Mouse (Mus musculus) heart, postnatal 36 days (tissue): ENCODE measurements around the gene Rsad1. TPM values are rescaled to one million over a fixed set of nuclear protein-coding genes. Genes with fewer than 3 reads are reported as not detected.

Experiments
- DNase-seq, 2 experiments: peaks; one replicate each; pipeline ENCODE4 v3.0.0; 2021 to 2022
- intact Hi-C: fragments of 180-260 bp; cut with DNase I; formaldehyde crosslinking; loops from one replicate; pipeline ENCODE4 v1.15.1; 2025
- total RNA-seq, 2 experiments: library from RNA; stranded (reverse); gene quantifications; 2 replicates each; pipeline ENCODE4 v1.2.3; 2021

Rsad1 gene
- 10 to 100 TPM in 1 of 2 experiments, 1 to 10 TPM in 1; 9.6 to 14.2 TPM for total RNA-seq

DNA sequence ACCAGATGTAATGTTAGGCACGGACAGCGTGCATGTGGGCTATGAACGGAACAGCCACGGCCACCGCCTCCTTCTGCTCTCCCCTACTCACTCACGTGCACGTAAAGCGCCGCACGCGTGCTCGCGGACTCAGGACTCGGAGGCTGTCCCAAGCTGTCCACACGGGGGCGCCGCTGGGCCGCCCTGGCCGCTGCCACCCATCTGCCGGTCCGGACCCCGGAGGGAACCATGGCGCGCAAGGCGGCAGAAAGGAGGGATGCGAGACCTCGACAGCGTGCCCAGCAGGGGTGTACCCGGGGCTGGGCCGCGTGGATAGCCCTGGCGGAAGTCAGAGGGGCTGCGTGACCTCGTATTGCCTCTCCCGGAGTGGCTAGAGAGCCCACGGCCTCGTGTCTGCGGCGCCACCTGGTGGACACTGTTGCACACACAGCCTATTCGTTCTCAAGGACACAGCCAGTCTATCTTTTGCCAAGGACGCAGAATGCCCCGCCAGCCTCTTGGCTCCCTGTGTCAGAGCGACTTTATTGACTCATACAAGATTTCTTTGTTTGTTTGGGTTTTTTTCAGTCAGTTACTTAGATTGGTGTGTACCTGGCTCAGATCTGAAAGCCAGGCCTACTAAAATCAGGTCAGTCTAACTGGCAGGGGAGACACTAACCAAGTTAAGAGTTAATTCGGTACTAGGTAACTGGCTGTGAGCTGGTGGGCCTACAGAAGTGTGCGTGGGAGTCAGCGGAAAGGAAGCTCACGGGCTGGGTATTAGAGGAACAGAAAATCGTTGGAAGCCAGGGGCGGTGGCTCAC, at the start of gene Rsad1:
Rsad1 (minus strand) TSS at position 368 of the 803 bp plus-strand sequence.
- intact Hi-C loops: loop anchor here (2.0 kb wide), 2 partner anchors 54 to 168 kb away; no protein-coding TSS in a partner anchor
- peak; percentile 97 to 98 for DNase-seq

DNA sequence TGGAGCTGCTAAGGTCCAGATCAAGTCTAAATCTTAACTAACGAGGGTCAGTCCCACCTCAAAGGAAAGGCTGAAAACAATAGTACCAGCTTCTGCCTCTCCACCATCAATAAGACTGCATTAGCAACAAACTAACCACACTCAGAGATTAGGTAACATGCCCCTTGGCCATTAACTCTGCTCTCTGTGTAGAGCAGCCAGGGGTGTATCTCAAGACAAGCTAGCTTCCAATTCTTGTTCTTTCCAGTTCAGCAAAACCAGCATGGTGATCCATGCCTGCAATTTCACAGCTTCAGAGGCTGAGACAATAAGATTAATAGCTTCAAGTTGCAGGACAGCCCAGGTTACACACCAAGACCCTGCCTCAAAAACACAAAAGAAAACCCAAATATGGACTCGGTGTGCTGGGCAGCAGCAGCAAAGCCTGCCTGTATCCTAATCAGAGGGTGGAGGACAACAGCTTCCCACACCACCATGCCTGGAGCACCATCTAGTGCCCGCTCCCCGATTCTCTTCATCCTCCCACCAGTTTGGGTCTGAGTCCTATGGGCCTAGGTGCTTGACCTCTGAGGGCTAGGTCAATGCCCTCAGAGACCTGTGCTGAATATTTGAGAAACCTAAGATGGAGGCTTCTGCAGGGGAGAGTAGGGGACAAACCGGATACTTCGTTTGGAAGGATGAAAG, 49.5 kb upstream of the Rsad1 start:
- intact Hi-C loops: no loop called here
- no peak for DNase-seq

DNA sequence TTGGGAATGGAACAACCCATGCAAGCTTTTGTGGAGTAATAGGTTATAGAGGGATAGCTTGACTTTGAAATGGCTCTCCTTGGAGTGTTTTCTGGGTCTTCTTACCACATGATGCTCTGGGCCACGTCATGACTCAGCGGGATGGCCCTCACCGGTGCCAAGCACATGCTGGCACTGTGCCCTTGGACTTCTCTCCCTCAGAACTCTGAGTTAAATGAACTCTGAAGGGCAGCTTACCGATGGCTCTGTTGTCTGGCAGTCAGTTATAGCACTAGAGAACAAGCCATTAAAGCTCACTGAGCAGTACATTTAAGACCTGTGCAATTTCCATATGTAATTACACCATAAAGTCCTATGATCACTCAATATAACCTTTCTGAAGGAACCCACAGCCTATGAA, 48.3 kb upstream of the Rsad1 start:
- intact Hi-C loops: no loop called here
- DNase-seq: peak; percentile 41 to 49

DNA sequence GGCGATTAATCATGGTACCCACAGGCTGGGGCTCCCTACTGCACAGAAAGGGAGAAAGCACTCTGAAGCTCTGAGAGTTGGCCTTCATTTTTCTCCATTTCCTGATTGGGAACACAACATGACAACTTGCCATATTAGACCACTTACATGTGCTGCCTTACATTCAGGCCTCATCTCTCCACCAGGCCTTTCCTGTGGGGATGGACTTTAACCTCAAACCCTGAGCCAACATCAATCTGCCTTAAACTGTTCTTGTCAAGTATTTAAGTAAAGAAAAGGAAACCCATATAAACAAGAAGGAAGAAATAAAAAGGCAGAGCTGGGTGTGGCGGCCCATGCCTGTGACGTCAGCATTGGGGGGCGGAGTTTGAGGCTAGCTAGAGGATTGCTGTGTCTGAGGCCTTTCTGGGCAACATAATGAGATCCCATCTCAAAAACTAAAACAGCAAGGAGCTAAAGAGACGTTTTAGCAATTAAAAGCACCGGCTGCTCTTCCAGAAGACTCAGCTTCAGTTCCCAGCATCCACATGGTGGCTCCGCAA, 47.3 kb upstream of the Rsad1 start:
- intact Hi-C loops: no loop called here
- DNase-seq: no peak

DNA sequence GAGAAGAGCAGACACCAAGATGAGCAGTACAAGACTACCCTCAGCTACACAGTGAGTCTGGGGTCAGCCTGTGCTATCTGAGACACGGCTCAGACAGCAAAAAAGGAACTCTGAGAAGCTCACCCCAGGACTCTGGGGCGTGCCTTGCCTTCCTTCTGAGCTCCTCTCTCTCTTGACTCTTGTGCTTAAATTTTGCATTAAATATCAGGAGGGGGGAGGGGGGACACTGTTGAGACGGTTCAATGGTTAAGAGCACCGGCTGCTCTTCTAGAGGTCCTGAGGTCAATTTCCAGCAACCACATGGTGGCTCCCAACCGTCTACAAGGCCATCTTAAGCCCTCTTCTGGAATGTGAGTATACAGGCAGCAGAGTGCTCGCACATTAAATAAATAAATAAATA, 38.5 kb upstream of the Rsad1 start:
- no peak for DNase-seq
- intact Hi-C loops: no loop called here

DNA sequence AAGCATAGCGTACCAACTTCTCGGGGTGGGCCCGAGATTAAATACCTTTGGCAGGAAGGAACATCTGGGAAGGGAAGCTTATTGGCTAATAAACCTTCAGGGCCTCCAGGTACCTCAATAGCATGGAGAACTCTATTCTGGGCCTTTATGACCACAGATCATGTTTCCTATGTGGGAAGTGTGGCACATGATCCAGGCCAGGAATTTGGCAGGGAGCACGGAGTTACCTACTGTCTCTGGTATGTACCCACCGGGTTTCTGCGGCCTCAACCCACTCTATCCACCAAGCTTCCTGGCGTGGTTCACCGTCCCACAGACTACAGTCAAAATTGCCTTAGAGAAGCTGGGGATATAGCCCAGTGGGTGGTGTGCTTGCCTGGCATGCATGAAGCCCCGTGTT, 36.0 kb upstream of the Rsad1 start:
- intact Hi-C loops: no loop called here
- no peak for DNase-seq

DNA sequence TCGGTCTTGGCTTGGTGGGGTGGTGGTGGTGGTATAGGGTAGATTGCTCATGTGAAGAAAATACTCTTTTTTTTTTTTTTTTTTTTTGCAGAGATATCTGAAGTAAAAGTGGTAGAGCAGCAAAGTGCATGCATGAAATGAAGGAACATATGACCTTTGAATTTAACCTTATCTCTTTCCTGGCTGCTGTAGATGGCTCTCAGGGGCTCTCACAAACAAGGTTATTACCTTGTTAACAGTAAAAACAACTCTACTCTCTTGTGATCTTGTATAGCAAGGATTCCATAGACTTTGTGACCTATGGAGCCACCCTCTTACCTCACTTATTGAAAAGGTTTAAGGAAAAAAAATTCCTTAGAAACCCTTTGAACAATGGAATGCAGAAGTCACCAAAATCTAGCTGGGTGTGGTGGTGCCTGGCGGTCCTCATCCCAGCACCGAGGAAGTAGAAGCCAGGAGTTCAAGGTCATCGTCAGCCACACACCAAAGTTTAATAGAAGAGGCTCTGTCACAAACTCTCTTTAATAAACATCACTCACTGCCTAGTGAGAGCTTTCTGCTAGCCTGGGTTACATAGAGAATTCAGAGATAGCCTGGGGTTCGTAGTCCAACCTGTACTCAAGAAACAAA, 31.2 kb upstream of the Rsad1 start:
- no peak for DNase-seq
- intact Hi-C loops: no loop called here

DNA sequence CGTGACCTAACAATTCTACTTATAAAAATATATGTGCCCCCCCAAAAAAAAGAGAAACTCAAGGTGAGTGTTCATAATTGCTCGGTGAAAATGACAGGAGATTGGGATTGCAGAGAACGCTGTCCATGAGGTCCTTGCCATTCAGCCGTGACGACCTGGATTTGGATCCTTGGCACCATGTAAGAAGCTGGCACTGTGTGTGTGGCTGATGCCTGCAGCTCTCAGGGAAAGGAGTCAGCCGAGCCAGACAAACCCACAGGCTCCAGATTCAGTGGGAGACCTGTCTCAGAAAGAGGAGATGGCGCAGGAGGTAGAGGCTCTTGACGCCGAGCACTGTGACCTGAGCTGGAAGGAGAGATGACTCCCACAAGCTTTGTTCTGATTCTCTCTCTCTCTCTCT, 27.3 kb upstream of the Rsad1 start:
- intact Hi-C loops: no loop called here
- DNase-seq: no peak

DNA sequence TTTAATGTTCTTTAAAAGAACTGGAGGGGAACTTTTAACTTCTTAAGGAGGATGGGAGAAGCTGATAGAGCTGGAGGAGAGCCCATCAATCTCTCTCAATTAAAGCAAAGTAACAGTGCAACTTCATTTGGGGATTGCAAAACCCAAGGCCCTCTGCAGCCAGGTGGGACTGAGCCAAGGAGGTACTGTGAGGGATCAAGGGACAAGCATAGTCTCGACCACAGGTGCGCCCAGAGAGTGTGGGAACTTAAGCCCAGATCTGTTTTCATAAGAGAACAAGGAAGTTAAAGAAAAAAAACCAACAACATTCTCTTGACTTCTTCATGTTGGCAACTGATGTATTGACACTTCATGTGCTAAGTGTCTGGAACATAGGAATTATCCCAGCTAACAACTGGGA, 26.0 kb upstream of the Rsad1 start:
- no peak for DNase-seq

DNA sequence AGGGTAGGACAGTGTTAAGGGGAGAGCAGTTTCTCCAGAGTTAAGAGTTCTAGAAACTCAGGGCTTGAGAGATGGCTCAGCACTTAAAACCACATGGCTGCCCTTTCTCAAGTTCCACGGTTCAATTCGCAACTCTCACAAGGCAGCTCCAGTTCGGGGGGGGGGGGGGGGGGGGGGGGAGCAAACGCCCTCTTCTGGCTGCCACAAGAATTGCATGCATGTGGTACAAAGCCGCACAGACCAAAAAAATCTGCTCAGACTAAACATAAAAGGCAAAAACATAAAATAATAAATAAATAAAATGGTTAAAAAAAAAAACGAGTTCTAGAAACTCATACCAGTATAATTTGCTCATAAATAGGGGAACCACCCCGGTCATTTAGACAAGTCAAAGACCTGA, 25.5 kb upstream of the Rsad1 start:
- intact Hi-C loops: no loop called here
- DNase-seq: no peak

More for the DNA sequence above, 26.0 kb upstream of the Rsad1 start:
- intact Hi-C loops: no loop called here

DNA sequence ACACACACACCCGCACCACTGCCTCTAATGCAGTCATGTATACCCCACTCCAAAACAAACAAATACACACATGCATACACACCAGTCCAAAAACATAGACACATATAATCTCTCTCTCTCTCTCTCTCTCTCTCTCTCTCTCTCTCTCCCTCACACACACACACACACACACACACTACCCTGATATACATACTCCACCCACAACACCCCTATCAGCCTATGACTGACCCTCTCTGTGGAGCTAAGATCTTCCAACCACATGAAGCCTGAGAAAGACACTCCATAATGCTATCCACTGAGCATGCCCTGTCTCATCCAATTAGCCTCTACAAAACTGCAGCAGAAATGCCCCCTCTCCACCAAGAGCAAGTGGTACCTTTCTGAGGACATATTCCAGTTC, 22.8 kb upstream of the Rsad1 start:
- intact Hi-C loops: loop anchor here (2.0 kb wide), 1 partner anchor 17 kb away; no protein-coding TSS in a partner anchor

DNA sequence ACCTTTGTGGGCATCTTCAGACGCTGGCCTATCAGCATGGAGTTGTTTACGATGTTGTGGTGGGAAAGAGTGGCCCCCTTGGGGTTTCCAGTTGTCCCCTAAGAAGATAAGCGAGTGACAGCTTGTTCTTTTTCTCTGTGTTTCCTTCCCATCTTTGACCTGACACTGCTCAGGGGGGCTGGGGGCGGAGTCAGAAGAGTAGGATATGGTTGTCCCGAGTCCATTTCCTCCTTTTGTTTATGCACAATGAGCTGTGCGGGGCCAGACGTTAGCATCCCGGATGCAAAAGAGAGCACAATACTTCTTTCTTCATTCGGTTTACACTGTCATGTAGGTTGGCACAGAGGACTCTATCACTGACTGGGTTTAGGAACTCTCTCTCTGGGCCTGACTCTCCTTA, 21.6 kb upstream of the Rsad1 start:
- intact Hi-C loops: loop anchor here (2.0 kb wide), 1 partner anchor 18 kb away; no protein-coding TSS in a partner anchor

More for the DNA sequence above, 22.8 kb upstream of the Rsad1 start:
- DNase-seq: no peak

DNA sequence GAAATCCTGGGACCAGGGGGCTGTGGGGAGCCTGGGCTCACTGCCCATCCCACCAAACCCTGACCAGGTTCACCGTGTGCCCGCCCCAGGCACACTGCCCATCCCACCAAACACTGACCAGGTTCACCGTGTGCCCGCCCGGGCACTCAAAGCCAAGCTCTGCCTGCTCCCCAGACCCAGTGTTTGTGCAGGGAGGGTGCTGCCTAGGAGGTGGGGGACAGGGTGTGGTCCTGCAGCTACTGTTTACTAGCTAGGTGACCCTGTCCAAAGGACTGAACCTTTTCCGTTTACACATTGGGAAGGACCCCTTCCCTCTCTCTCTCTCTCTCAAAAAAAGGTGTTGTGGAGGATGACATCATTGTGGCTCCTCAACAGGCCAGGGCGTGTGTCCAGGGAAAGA, 18.3 kb upstream of the Rsad1 start:
- DNase-seq: no peak
- intact Hi-C loops: no loop called here

More for the DNA sequence above, 21.6 kb upstream of the Rsad1 start:
- peak in 1 of 2 experiments; percentile 36 for DNase-seq

DNA sequence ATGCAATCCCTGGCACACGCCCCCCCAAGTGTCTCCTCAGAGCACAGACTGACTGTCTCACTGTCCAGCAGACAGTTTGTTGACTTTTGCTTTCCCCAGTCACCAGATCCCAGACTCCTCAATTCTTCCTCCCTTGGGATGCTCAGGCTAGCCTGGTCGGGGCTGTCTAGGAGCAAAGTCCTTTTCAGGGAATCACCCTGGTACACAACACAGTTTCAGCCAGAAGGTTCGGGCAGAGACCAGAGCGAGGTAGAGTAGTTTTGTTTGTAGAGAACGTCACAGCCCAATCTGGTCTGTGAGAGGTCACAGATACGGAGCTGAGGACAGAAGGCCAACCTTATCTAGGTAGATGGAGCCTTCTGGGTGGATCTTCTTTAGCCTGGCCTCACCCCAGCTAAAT, 17.5 kb upstream of the Rsad1 start:
- DNase-seq: no peak
- intact Hi-C loops: no loop called here

DNA sequence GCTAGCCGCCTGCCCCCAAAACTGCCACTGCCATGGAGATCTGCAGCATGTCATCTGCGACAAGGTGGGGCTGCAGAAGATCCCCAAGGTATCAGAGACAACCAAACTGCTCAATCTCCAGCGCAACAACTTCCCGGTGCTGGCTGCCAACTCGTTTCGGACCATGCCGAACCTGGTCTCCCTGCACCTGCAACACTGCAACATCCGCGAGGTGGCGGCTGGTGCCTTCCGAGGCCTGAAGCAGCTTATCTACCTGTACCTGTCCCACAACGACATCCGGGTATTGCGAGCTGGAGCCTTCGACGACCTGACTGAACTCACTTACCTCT, 16.1 kb upstream of the Rsad1 start:
- no peak for DNase-seq
- intact Hi-C loops: no loop called here

DNA sequence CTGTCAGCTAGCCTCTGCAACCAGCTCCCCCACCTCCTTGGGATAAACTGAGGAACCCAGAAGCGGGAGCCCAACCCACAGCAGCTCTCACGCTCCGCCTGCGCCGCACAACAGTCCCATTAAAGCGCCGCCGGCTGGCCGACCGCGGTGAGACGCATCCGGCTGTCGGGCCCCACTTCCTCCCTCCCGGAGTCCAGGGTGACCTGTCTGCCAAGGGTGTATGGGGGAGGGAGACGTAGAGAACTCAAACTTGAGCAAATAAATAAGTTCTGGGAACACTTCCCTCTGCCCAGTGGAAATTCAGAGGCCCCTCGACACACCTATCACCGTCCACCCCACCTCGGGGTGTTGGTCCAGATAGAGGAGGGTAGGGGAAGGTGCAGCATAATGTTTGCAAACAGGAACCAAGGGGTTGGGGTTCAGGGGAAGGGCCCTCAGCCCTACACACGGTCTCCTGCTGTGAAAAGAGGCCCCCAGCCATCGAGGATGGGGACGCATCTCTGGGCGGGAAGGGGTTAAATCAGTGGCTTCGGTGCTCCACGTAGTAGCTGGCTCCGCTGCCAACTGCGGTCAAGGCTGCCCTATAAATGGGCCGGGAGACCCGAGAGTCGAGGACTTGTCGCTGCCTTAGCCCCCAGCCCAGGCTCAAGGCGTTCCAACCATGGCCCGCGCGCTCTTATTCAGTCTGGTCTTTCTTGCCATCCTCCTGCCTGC, 15.5 kb upstream of the Rsad1 start, which contains the start of gene Chad:
Chad (plus strand) TSS at position 611 of the 714 bp plus-strand sequence.
- peak; percentile 35 to 49 for DNase-seq
- intact Hi-C loops: no loop called here

DNA sequence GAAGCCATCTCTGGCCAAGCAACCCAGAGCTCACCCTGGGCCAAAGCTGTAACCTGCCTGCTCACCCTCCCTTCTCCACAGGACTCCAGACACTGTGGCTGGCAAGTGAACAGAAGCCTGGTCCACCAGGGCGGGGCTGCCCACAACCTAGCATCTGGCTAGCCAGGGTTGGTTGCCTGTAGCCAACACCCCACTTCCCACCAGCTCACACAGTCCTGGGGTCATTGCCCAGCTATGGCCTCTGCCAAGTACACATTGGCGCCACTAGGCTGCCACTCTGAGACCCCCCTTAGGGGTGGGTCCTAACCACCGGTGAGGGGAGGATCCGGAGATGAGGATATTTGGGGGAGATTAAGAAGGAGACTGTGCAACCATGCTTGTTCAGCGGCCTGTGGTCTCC, 14.8 kb upstream of the Rsad1 start:
- intact Hi-C loops: no loop called here
- DNase-seq: no peak

DNA sequence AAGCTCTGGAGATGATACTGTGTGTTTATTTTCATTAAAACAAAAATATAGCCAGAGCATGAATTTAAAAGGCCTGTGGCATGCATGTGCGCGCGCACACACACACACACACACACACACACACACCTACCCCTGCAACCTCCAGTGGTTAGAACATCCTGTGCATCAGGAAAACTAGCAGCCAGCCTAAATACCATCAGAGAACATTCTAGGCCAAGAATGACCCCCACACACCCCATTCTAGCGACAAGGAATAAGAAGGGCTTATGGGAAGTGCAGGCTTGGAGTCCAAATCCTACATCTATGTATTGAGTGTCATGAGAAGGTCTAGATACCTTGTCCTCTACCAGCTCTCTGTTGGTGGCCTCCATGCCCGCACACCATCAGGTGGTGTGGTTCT, 14.3 kb upstream of the Rsad1 start:
- intact Hi-C loops: no loop called here
- no peak for DNase-seq

DNA sequence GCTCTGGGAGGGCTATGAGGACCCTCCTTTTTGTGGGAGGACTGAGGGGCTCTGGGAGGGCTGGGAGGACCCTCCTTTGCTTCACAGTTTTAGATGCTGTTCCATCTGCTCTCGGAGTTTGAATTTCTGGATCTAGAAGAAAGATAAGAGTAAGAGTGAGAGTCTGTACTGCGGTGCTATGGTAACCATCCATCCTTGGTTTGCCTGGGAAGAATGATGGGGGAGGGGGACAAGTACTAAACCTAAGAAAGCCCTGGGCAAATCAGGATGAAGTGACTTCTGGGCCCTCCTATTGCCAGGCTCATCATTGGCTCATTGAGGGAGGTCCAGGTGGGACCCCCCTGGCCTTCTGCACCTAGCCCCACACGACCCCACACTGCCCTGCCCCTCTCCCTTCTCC, 9.2 kb upstream of the Rsad1 start:
- no peak for DNase-seq
- intact Hi-C loops: no loop called here

DNA sequence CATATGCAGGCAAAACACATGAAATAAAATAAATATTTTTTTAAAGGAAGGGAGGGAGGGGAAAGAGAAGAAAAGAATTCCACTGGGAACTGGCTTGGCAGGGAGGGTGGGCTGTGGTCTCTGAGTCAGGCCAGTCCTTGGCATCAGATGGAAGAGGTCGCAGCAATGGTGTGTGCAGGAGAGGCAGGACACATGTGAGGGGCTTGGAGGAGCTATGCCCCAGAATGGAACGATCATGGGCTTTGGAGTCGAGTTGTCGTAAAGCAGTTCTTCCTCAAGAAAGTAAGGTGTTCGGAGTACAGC, 1.3 kb upstream of the Rsad1 start:
- intact Hi-C loops: no loop called here
- no peak for DNase-seq
